Mouse (Mus musculus): ENCODE results near the gene Fastkd2. TPM values are rescaled to one million over a fixed set of nuclear protein-coding genes. Genes with fewer than 3 reads are reported as not detected.

Fastkd2 gene
- polyA plus RNA-seq, 1 experiment from 2014 or later = 74.6 TPM

GRCm38 (mm10) chr1:63770309-63770708 lies 39.9 kb downstream of the Fastkd2 start:
- no peak overlapping the region for H3K4me3 ChIP-seq
- no peak overlapping the region for H3K27ac ChIP-seq
- no peaks in the 10 kb centered on the region for H3K9me3 ChIP-seq
- DNase-seq (ENCODE audit: extremely low spot score, low spot score) = no peak
- peaks cover 28% of the 10 kb centered on the region for H3K4me1 ChIP-seq
- 92% methylated on average over 7 of the region's 7 CpGs for WGBS
- no peaks in the 10 kb centered on the region for H3K27me3 ChIP-seq (ENCODE audit: poor library complexity, severe bottlenecking)
- no peaks in the 10 kb centered on the region for H3K36me3 ChIP-seq (replicated peaks)

- H3K4me3 ChIP-seq = no peak overlapping the region
- WGBS = 57% methylated on average over 1 of the region's 1 CpGs
- H3K27ac ChIP-seq = no peak overlapping the region
- DNase-seq (ENCODE audit: extremely low spot score, low spot score) = no peak
- H3K9me3 ChIP-seq = no peaks in the 10 kb centered on the region
- no peaks in the 10 kb centered on the region for H3K27me3 ChIP-seq (ENCODE audit: poor library complexity, severe bottlenecking)
- H3K4me1 ChIP-seq = 0 out of 2 replicates have a peak, but pooled peaks cover 5% of the 10 kb centered on the region
- no peaks in the 10 kb centered on the region for H3K36me3 ChIP-seq (replicated peaks)
Observed at GRCm38 (mm10) chr1:63776396-63776795, 46.0 kb downstream of the Fastkd2 start.

- no peaks in the 10 kb centered on the region for H3K9me3 ChIP-seq
- DNase-seq (ENCODE audit: extremely low spot score, low spot score) = no peak
- no peak overlapping the region for H3K27ac ChIP-seq
- WGBS = 70% methylated on average over 4 of the region's 4 CpGs
- H3K4me1 ChIP-seq = 0 out of 2 replicates have a peak, but pooled peaks cover 5% of the 10 kb centered on the region
- no peaks in the 10 kb centered on the region for H3K36me3 ChIP-seq (replicated peaks)
- H3K4me3 ChIP-seq = no peak overlapping the region
- no peaks in the 10 kb centered on the region for H3K27me3 ChIP-seq (ENCODE audit: poor library complexity, severe bottlenecking)
Observed at GRCm38 (mm10) chr1:63776902-63777630, 46.7 kb downstream of the Fastkd2 start.

GRCm38 (mm10) chr1:63794326-63794725 lies 63.9 kb downstream of the Fastkd2 start:
- no peaks in the 10 kb centered on the region for H3K36me3 ChIP-seq (replicated peaks)
- no peaks in the 10 kb centered on the region for H3K4me1 ChIP-seq
- H3K4me3 ChIP-seq = no peak overlapping the region
- no peaks in the 10 kb centered on the region for H3K27me3 ChIP-seq (ENCODE audit: poor library complexity, severe bottlenecking)
- no peak overlapping the region for H3K27ac ChIP-seq
- no peaks in the 10 kb centered on the region for H3K9me3 ChIP-seq
- no peak for DNase-seq (ENCODE audit: extremely low spot score, low spot score)

Other genes starting within 250 kb of the Fastkd2 start
- gene Gm39653, start 114.6 kb upstream of the Fastkd2 start, polyA plus RNA-seq (2016; fragmentation: Nextera tagmentation; extraction: Ambion mirVana) = not detected in 2 replicates
- not detected in 2 replicates for gene Dytn, start 43.7 kb upstream of the Fastkd2 start, polyA plus RNA-seq (2016; fragmentation: Nextera tagmentation; extraction: Ambion mirVana)
- gene Mdh1b, start 296 bp upstream of the Fastkd2 start, polyA plus RNA-seq (2016; fragmentation: Nextera tagmentation; extraction: Ambion mirVana) = 0.16 and 0.23 TPM in 2 replicates
- gene 4933402D24Rik, start 38.7 kb downstream of the Fastkd2 start, polyA plus RNA-seq (2016; fragmentation: Nextera tagmentation; extraction: Ambion mirVana) = 0.15 and 0.39 TPM in 2 replicates

Data from forebrain, embryonic 10.5 days (tissue).